Mouse (Mus musculus) E14TG2a.4 (cell line): ENCODE results near the gene Mthfr.

ENCODE experiments used
- CTCF ChIP-seq: conservative IDR thresholded peaks from 2 replicates; pipeline ENCODE4 v1.5.1; 2014; ENCODE audit warnings: low read length
- POU5F1 ChIP-seq: IDR thresholded peaks from 2 replicates; pipeline ENCODE4 v1.6.1; 2014; ENCODE audit warnings: low read length, borderline replicate concordance

DNA sequence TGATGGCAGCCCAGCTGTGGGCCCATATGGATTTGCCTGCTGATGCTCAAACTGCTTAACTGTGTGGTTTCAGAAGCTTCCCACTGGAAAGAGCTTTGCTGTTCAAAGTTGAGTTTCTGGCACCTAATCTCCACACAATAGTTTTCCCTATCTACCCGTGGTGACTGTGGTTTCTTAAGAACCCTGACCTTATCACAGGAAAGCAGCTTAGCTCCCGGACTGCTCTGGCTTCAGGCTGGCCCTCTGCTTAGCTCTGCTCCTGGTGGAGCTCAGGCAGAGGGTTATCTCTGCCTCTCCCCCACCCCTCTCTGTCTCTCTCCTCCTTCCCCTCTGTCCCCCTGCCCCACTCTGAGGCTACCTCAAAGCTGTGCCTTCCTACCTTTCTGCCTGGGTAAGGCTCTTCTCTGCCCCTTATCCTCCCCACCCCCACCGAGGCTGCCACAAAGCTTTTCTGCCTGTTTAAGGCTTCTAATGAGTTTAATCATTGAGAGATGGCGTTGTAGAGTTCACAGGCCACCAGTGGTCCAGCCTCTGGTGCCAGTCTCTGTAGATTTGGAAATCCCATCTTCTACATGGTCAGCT, 7.7 kb downstream of the Mthfr start:
- TF ChIP-seq CTCF: no peak
- TF ChIP-seq POU5F1: no peak
